Mouse (Mus musculus) heart, adult 2 months (tissue): Measurements from ENCODE around the gene Bcl2l15. TPM values are rescaled to one million over a fixed set of nuclear protein-coding genes. Genes with fewer than 3 reads are reported as not detected.

Source experiments
- DNase-seq, 2 experiments: peaks; one replicate each; pipeline ENCODE4 v3.0.0; 2021
- H3K27ac ChIP-seq: fragments of 200-600 bp; 2 replicates; pipeline ENCODE4 v1.8.1; 2022
- H3K27me3 ChIP-seq: fragments of 200-500 bp; 2 replicates; pipeline ENCODE4 v1.6.1; 2012; ENCODE audit warnings: mild to moderate bottlenecking, low read length, inconsistent platforms, mixed read lengths; ENCODE audit not compliant: control insufficient read depth, insufficient read depth
- H3K36me3 ChIP-seq: fragments of 200-500 bp; 2 replicates; pipeline ENCODE4 v1.6.1; 2012; ENCODE audit warnings: low read length, inconsistent platforms; ENCODE audit not compliant: control insufficient read depth, insufficient read depth
- H3K4me1 ChIP-seq: fragments of 200-500 bp; 2 replicates; pipeline ENCODE4 v1.6.1; 2011; ENCODE audit warnings: low read length; ENCODE audit not compliant: control insufficient read depth, insufficient read depth
- H3K4me3 ChIP-seq: fragments of 200-600 bp; 2 replicates; pipeline ENCODE4 v1.8.1; 2022
- H3K79me2 ChIP-seq: fragments of 200-500 bp; replicated peaks from 2 replicates; pipeline ENCODE4 v1.6.1; 2012; ENCODE audit warnings: mild to moderate bottlenecking, inconsistent platforms, low read length, moderate library complexity, mixed read lengths; ENCODE audit not compliant: control insufficient read depth, insufficient read depth
- H3K9ac ChIP-seq: fragments of 200-500 bp; 2 replicates; pipeline ENCODE4 v1.6.1; 2012; ENCODE audit warnings: low read depth, mild to moderate bottlenecking, control low read depth, inconsistent platforms, low read length, mixed read lengths
- CTCF ChIP-seq: fragments of 200-600 bp; IDR thresholded peaks from 2 replicates; pipeline ENCODE4 v1.8.1; 2022; ENCODE audit warnings: antibody characterized with exemption, mild to moderate bottlenecking, moderate library complexity
- EP300 ChIP-seq: fragments of 200-500 bp; IDR thresholded peaks from 2 replicates; pipeline ENCODE4 v1.6.1; 2011; ENCODE audit warnings: low read depth, low read length, control low read depth; ENCODE audit not compliant: insufficient read depth
- POLR2A ChIP-seq: fragments of 200-500 bp; IDR thresholded peaks from 2 replicates; pipeline ENCODE4 v1.6.1; 2011; ENCODE audit warnings: mild to moderate bottlenecking, low read depth, low read length, control low read depth; ENCODE audit not compliant: insufficient read depth
- WGBS: fragments of 180-500 bp; shearing (Covaris S2); methylation state at CpG from one replicate; pipeline ENCODE4 v1.1.7; 2018; 5-methylcytosine and 5-hydroxymethylcytosine counted together
- intact Hi-C: fragments of 180-260 bp; cut with DNase I; formaldehyde crosslinking; loops from one replicate; pipeline ENCODE4 v1.15.1; 2025
- polyA plus RNA-seq: library from polyadenylated mRNA; depleted of rRNA; stranded (reverse); fragments of >200 nt; gene quantifications from 2 replicates; pipeline ENCODE4 v1.2.3, GENCODE M21; 2012
- total RNA-seq, 2 experiments: library from RNA; stranded (reverse); gene quantifications; 2 replicates each; pipeline ENCODE4 v1.2.3; 2021

The Bcl2l15 gene
- total and polyA plus RNA-seq, 3 experiments: not detected

- DNase-seq: no peak
- WGBS: 72% methylated on average over 9 of the region's 9 CpGs
Measured at GRCm38 (mm10) chr3:103850644-103851363, 18.4 kb downstream of the Bcl2l15 start.

GRCm38 (mm10) chr3:103851481-103851880, 19.1 kb downstream of the Bcl2l15 start:
- intact Hi-C loops: loop anchor here (5.0 kb wide), 1 partner anchor 36 kb away; no protein-coding TSS in a partner anchor

More at GRCm38 (mm10) chr3:103850644-103851363, 18.4 kb downstream of the Bcl2l15 start:
- no peaks in the 10 kb centered on the region for H3K4me1 ChIP-seq
- TF ChIP-seq EP300: no peak
- no peak for TF ChIP-seq CTCF
- no peak for TF ChIP-seq POLR2A
- no peak overlapping the region for H3K27ac ChIP-seq
- H3K4me3 ChIP-seq: no peak overlapping the region
- no peaks in the 10 kb centered on the region for H3K79me2 ChIP-seq
- H3K9ac ChIP-seq: no peak overlapping the region
- H3K36me3 ChIP-seq: no peaks in the 10 kb centered on the region
- H3K27me3 ChIP-seq: no peaks in the 10 kb centered on the region
- intact Hi-C loops: loop anchor here (5.0 kb wide), 1 partner anchor 36 kb away; no protein-coding TSS in a partner anchor

GRCm38 (mm10) chr3:103851882-103852281, 19.5 kb downstream of the Bcl2l15 start:
- no peak for TF ChIP-seq EP300
- TF ChIP-seq POLR2A: no peak
- TF ChIP-seq CTCF: no peak
- no peaks in the 10 kb centered on the region for H3K79me2 ChIP-seq
- no peak overlapping the region for H3K27ac ChIP-seq
- no peak for DNase-seq
- intact Hi-C loops: loop anchor here (5.0 kb wide), 1 partner anchor 35 kb away; no protein-coding TSS in a partner anchor
- no peak overlapping the region for H3K4me3 ChIP-seq
- H3K27me3 ChIP-seq: no peaks in the 10 kb centered on the region
- 84% methylated on average over 8 of the region's 8 CpGs for WGBS
- no peaks in the 10 kb centered on the region for H3K4me1 ChIP-seq
- H3K36me3 ChIP-seq: no peaks in the 10 kb centered on the region
- H3K9ac ChIP-seq: no peak overlapping the region

More at GRCm38 (mm10) chr3:103851481-103851880, 19.1 kb downstream of the Bcl2l15 start:
- WGBS: 88% methylated on average over 6 of the region's 6 CpGs
- Histone ChIP-seq H3K27me3 (no peaks in the 10 kb centered on the region), H3K36me3 (no peaks in the 10 kb centered on the region), H3K4me3 (no peak overlapping the region), H3K4me1 (no peaks in the 10 kb centered on the region), H3K9ac (no peak overlapping the region), H3K79me2 (no peaks in the 10 kb centered on the region), H3K27ac (no peak overlapping the region)
- TF ChIP-seq EP300 (no peak), CTCF (no peak), POLR2A (no peak)
- no peak for DNase-seq

- intact Hi-C loops: loop anchor here (5.0 kb wide), 1 partner anchor 35 kb away; no protein-coding TSS in a partner anchor
- peak in 1 of 2 experiments; percentile 42 for DNase-seq
Measured at GRCm38 (mm10) chr3:103852565-103853299, 20.3 kb downstream of the Bcl2l15 start.

GRCm38 (mm10) chr3:103853804-103854203, 21.4 kb downstream of the Bcl2l15 start:
- 44% methylated on average over 8 of the region's 8 CpGs for WGBS
- no peaks in the 10 kb centered on the region for H3K36me3 ChIP-seq
- TF ChIP-seq EP300 (no peak), POLR2A (no peak), CTCF (no peak)
- intact Hi-C loops: loop anchor here (5.0 kb wide), 1 partner anchor 33 kb away; no protein-coding TSS in a partner anchor
- no peak overlapping the region for H3K27ac ChIP-seq
- no peak for DNase-seq
- H3K9ac ChIP-seq: no peak overlapping the region
- no peaks in the 10 kb centered on the region for H3K27me3 ChIP-seq
- no peak overlapping the region for H3K4me3 ChIP-seq
- H3K4me1 ChIP-seq: no peaks in the 10 kb centered on the region
- H3K79me2 ChIP-seq: no peaks in the 10 kb centered on the region

More at GRCm38 (mm10) chr3:103852565-103853299, 20.3 kb downstream of the Bcl2l15 start:
- Histone ChIP-seq H3K36me3 (no peaks in the 10 kb centered on the region), H3K9ac (no peak overlapping the region), H3K79me2 (no peaks in the 10 kb centered on the region), H3K4me3 (no peak overlapping the region), H3K27ac (no peak overlapping the region), H3K4me1 (no peaks in the 10 kb centered on the region), H3K27me3 (no peaks in the 10 kb centered on the region)
- TF ChIP-seq EP300 (no peak), CTCF (peak; percentile 57), POLR2A (no peak)
- 59% methylated on average over 3 of the region's 3 CpGs for WGBS
